Mouse (Mus musculus): ENCODE results near the gene Cul4b.

- no peak for TF ChIP-seq CTCF (conservative IDR thresholded peaks at IDR 0.05; ENCODE audit: low read length)
- TF ChIP-seq NANOG (IDR thresholded peaks at IDR 0.05; ENCODE audit: borderline replicate concordance, low read length): no peak
- TF ChIP-seq POU5F1 (IDR thresholded peaks at IDR 0.05; ENCODE audit: borderline replicate concordance, low read length): no peak
These were observed 15.8 kb upstream of the Cul4b start for GRCm38 (mm10) chrX:38591749-38592148.

All from E14TG2a.4 (cell line).